Mouse (Mus musculus) stomach, embryonic 14.5 days (tissue): ENCODE measurements around the gene 5031439G07Rik. TPM values are rescaled to one million over a fixed set of nuclear protein-coding genes. Genes with fewer than 3 reads are reported as not detected.

Experiments
- ATAC-seq: fragments of 200-750 bp; cut with Nextera tagmentation; 2 replicates; pipeline ENCODE4 v1.8.0; 2017; ENCODE audit warnings: low read depth, moderate TSS enrichment; ENCODE audit not compliant: insufficient number of reproducible peaks, insufficient read depth, low FRiP score
- H3K27ac ChIP-seq: fragments of 300-500 bp; sonication (generic); 2 replicates; pipeline ENCODE4 v1.5.1; 2014; ENCODE audit warnings: mild to moderate bottlenecking, low read length, moderate library complexity, mixed read lengths
- H3K27me3 ChIP-seq: fragments of 300-500 bp; sonication (generic); 2 replicates; pipeline ENCODE4 v1.6.1; 2014; ENCODE audit warnings: low read length, control low read depth, mixed read lengths; ENCODE audit not compliant: control insufficient read depth, insufficient read depth
- H3K36me3 ChIP-seq: fragments of 300-500 bp; sonication (generic); 2 replicates; pipeline ENCODE4 v1.6.1; 2014; ENCODE audit warnings: mild to moderate bottlenecking, control low read depth, low read length, moderate library complexity, mixed read lengths; ENCODE audit not compliant: control insufficient read depth, insufficient read depth
- H3K4me1 ChIP-seq: fragments of 300-500 bp; sonication (generic); 2 replicates; pipeline ENCODE4 v1.6.1; 2014; ENCODE audit warnings: low read length, control low read depth, mixed read lengths; ENCODE audit not compliant: control insufficient read depth, insufficient read depth
- H3K4me2 ChIP-seq: fragments of 300-500 bp; sonication (generic); replicated peaks from 2 replicates; pipeline ENCODE4 v1.6.1; 2014; ENCODE audit warnings: low read depth, low read length, control low read depth
- H3K4me3 ChIP-seq: fragments of 300-500 bp; sonication (generic); 2 replicates; pipeline ENCODE4 v1.5.1; 2014; ENCODE audit warnings: low read depth, low read length, control low read depth
- H3K9ac ChIP-seq: fragments of 300-500 bp; sonication (generic); replicated peaks from 2 replicates; pipeline ENCODE4 v1.6.1; 2014; ENCODE audit warnings: low read depth, mild to moderate bottlenecking, control low read depth, low read length, moderate library complexity, mixed read lengths
- H3K9me3 ChIP-seq: fragments of 300-500 bp; sonication (generic); 2 replicates; pipeline ENCODE4 v1.6.1; 2016; ENCODE audit warnings: low read depth, low read length, control low read depth; ENCODE audit not compliant: control insufficient read depth
- WGBS: fragments of 180-500 bp; shearing (Covaris S2); extraction: QIAGEN DNeasy Blood & Tissue Kit; methylation state at CpG from one replicate; pipeline ENCODE4 v1.1.7; 2014; 5-methylcytosine and 5-hydroxymethylcytosine counted together
- polyA plus RNA-seq: library from polyadenylated mRNA; unstranded; fragments of >200 nt; fragmentation: Nextera tagmentation; extraction: Ambion mirVana; gene quantifications from 2 replicates; pipeline ENCODE4 v1.2.1, GENCODE M21; 2014

The 5031439G07Rik gene
- polyA plus RNA-seq, 1 experiment from 2014 or later = 8.8 TPM

DNA sequence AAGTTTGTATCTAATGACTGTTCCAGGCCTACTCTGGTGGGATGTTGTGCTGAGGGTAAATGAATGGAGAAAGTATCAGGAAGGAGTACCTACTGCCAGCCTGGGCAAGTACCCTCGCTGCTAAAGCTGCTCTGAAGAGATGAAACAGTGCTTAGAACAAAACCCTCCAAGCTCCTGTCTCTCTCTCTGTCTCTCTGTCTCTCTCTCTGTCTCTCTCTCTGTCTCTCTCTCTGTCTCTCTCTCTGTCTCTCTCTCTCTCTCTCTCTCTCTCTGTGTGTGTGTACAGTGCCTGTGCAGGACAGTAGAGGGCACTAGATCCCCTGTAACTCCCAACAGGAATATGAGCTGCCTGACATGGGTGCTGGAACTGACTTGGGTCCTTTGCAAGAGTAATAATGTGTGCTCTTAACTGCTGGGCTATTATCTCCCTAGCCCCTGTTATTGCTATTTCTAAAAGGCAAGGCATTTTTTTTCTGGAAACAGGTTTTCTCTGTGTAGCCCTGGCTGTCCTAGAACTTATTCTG is 62.8 kb downstream of the 5031439G07Rik start:
- Histone ChIP-seq H3K27ac (no peak overlapping the region), H3K36me3 (peaks cover 32% of the 10 kb centered on the region), H3K4me1 (peaks cover 15% of the 10 kb centered on the region; the same call in 1 of the 2 replicates), H3K9me3 (no peaks in the 10 kb centered on the region), H3K27me3 (no peaks in the 10 kb centered on the region), H3K4me2 (peak overlapping the region; percentile 85; the same call in 1 of the 2 replicates), H3K4me3 (no peak overlapping the region), H3K9ac (no peak overlapping the region)
- no peak for ATAC-seq
- 65% methylated on average over 1 of the region's 1 CpGs for WGBS

DNA sequence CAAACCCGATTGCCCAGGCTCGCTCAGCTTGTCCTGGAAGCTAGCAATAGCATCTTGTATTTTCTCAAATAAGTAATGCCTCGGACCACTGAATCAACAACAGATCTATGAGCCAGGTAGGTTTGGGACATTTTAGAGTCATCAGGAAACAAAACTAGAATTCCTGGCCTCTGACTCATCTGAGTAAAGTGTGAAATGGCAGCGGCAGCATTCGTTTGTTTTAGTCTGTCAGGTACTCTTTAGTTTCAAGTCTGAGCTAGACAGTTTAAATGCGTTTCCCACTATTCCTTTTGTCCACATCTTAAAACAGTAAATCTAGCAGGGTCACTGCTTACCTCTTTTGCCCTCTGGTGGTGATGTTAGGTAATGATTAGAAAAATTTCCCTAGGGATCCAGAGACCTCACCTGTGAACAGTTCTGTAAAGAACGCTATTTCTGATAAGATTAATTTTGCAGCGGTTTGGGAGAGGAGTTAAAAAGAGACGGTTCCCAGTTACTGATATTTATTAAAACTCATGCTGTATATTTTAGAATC is 63.5 kb downstream of the 5031439G07Rik start:
- Histone ChIP-seq H3K4me2 (peak overlapping the region; percentile 85), H3K9ac (peak overlapping the region; percentile 96), H3K9me3 (no peaks in the 10 kb centered on the region), H3K27me3 (no peaks in the 10 kb centered on the region), H3K27ac (peak overlapping the region; percentile 21; the same call in 1 of the 2 replicates), H3K36me3 (peaks cover 24% of the 10 kb centered on the region), H3K4me3 (peak overlapping the region; percentile 98), H3K4me1 (peaks cover 15% of the 10 kb centered on the region; the same call in 1 of the 2 replicates)
- 9% methylated on average over 9 of the region's 9 CpGs for WGBS
- ATAC-seq = no peak

DNA sequence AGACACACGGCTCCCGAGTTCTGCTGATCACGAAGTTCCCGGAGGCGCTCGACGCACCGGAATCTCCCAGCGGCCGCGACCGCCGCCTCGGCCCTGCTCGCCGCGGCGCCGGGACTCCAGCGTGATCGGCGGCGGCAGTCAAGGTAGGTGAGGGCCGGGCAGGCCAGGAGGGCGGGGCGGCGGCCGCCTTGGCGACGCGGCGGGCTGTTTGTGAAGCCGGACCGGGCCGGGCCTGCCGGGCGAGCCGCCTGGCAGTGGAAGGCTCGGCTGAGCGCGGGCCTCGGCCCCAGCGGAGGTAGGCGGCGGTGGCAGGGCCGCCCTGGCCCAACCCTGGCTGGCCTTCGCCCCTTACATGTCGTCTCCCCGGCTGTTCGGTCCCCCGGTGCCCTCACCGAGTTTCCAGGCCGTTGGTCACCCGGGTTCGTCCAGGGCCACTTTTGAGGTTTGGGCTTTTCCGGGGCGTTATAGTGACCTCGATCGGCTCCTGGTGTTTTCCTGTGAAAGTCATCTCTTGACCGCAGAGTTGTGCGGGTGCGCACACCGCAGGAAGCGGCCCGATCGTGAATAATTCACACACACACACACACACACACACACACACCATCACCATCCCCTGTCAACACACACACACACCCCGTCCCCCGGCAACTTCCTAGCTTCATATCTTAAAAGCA is 64.7 kb downstream of the 5031439G07Rik start:
- Histone ChIP-seq H3K4me1 (peaks cover 15% of the 10 kb centered on the region; the same call in 1 of the 2 replicates), H3K27me3 (no peaks in the 10 kb centered on the region), H3K36me3 (peaks cover 12% of the 10 kb centered on the region), H3K27ac (peak overlapping the region; percentile 98), H3K9ac (peak overlapping the region; percentile 96), H3K9me3 (no peaks in the 10 kb centered on the region), H3K4me3 (peak overlapping the region; percentile 98), H3K4me2 (peak overlapping the region; percentile 85)
- ATAC-seq = peak; percentile 77
- WGBS = under 1% methylated on average over 60 of the region's 68 CpGs

DNA sequence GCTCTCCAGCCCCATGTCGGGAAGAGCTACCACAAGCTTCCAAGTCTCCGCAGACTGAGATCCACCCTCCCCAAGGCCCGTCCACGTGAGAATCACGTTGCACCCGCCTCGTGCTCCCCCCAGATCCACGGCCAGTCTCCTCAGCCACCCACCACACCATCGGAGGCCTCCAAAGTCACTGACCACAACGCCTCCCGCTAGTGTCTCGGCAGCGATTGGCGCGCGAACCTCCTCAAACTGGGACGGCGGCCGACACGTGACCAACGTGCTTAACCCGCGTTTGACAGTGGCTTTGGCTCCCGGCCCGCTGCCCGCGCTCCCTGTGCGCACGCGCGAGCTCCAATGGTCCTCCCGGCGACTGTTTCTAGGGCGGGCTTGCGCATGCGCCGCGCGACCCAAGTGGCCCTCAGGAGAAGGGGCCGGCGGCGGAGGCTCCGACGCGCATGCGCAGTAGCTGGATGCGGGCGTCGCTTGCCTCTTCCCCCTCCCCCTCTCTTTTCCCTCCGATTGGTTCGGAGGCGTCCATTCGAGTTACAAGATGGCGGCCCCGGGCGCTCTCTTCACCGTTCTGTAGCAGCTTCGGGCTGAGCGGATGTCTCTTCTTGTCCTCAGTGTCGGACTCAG is 65.4 kb downstream of the 5031439G07Rik start, which contains the start of gene Nup50:
Gene Nup50 (plus strand): TSS at position 528 of the 624 bp plus-strand sequence.
- Histone ChIP-seq H3K4me2 (peak within 1 kb of the TSS; percentile 85), H3K4me3 (peak within 1 kb of the TSS; percentile 98), H3K4me1 (peaks cover 15% of the 10 kb centered on the region; the same call in 1 of the 2 replicates), H3K9ac (peak within 1 kb of the TSS; percentile 96), H3K9me3 (no peaks in the 10 kb centered on the region), H3K27ac (peak within 1 kb of the TSS; percentile 98), H3K36me3 (peaks cover 9% of the 10 kb centered on the region), H3K27me3 (no peaks in the 10 kb centered on the region)
- peak; percentile 90 for ATAC-seq
- under 1% methylated on average over 60 of the region's 60 CpGs for WGBS

DNA sequence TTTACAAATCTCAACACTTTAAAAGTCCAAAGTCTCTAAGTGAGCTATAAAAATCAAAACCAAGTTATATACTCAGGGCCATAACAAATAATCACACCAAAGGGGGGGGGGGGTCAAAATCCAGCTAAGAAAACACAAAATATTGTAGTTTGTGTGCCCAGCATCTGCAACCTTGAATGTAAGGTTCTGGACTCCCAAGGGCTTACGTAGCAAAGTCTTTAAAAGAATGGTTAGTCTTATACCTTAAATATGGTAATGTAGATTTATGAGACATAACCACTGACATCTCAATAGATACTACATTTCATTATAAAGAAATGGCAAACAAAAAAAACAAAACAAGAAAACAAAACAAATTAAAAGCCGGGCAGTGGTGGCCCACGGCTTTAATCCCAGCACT is 68.4 kb downstream of the 5031439G07Rik start, which contains the start of gene Gm29666:
Gene Gm29666 (minus strand): TSS at position 101 of the 400 bp plus-strand sequence.
- Histone ChIP-seq H3K27me3 (no peaks in the 10 kb centered on the region), H3K4me2 (no peak within 1 kb of the TSS), H3K36me3 (no peaks in the 10 kb centered on the region), H3K9me3 (no peaks in the 10 kb centered on the region), H3K4me3 (no peak within 1 kb of the TSS), H3K27ac (no peak within 1 kb of the TSS), H3K9ac (no peak within 1 kb of the TSS), H3K4me1 (peaks cover 12% of the 10 kb centered on the region; the same call in 1 of the 2 replicates)
- 93% methylated on average over 3 of the region's 3 CpGs for WGBS
- ATAC-seq = no peak

DNA sequence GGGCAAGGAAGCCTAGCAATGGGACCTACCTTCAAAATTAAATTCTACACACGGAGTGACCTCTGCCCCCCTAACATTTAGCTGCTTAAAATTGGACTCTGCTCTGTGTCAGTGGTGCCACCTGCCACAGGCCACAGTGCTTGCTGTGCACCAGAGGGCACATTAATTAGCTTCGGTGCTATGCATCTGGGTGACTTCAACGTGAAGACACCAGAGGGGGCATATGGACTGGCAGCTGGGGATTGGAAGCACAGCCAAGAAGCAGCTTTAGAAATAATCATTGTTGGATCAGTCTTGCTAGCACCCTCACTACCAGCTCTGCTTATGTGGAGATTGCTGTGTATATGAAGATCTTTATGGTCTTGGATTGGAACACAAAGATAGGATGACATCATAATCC is 75.2 kb downstream of the 5031439G07Rik start:
- H3K4me3 ChIP-seq = no peak overlapping the region
- no peak for ATAC-seq
- no peaks in the 10 kb centered on the region for H3K27me3 ChIP-seq
- no peaks in the 10 kb centered on the region for H3K4me1 ChIP-seq
- no peak overlapping the region for H3K27ac ChIP-seq
- WGBS = 82% methylated on average over 3 of the region's 3 CpGs
- no peaks in the 10 kb centered on the region for H3K36me3 ChIP-seq
- H3K9me3 ChIP-seq = no peaks in the 10 kb centered on the region; the same call in 1 of the 2 replicates
- H3K4me2 ChIP-seq = no peak overlapping the region
- no peak overlapping the region for H3K9ac ChIP-seq

DNA sequence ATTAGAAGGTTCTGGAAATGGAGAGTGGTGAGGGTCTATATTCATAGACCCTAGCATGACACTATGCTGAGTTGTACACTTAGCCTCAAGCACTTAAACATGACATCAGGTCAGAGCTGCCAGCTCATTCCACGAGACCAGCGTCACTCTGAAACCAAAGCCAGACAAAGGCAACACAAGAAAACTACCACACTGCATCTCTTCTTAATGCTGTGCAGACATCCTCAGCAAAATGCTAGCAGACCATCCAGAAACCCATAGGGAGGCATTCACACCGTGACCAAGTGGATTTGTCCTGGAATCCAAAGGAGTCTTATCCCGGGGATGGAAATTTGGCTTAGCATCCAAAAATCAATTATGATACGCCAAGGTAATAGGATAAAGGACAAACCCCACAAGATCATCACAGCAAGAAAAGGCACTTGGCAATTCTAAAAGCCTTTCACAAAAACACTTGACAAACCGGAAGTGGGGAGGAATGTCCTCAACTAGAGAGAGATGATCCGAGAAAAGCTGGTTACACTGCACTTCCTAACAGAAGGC is 84.4 kb downstream of the 5031439G07Rik start:
- Histone ChIP-seq H3K9ac (no peak overlapping the region), H3K4me2 (no peak overlapping the region), H3K4me3 (no peak overlapping the region), H3K4me1 (no peaks in the 10 kb centered on the region), H3K27ac (no peak overlapping the region), H3K36me3 (no peaks in the 10 kb centered on the region), H3K9me3 (no peaks in the 10 kb centered on the region), H3K27me3 (no peaks in the 10 kb centered on the region)
- 72% methylated on average over 7 of the region's 7 CpGs for WGBS
- ATAC-seq = no peak

DNA sequence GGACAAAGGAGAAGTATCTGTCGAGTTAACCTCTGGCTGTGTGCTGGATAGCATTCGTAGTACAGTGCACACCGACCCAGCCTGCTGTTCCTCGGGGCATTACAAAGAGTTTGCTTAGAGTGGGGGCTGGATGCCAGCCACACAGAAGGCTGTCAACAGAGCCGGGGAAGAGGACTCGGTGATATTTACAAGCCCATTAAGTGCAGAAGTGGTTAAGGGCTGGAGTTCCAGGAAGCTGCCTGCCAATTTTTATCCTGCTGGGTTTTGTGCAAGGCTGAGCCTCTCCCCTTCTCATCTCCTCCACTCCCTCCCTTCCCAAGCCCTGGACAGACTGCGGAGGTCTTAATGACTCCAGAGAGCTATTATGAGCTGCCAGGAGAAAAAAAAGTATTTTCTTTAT is 90.3 kb downstream of the 5031439G07Rik start:
- 38% methylated on average over 7 of the region's 7 CpGs for WGBS
- no peak overlapping the region for H3K4me3 ChIP-seq
- H3K27ac ChIP-seq = no peak overlapping the region
- H3K4me2 ChIP-seq = no peak overlapping the region
- H3K4me1 ChIP-seq = no peaks in the 10 kb centered on the region
- no peak overlapping the region for H3K9ac ChIP-seq
- no peaks in the 10 kb centered on the region for H3K36me3 ChIP-seq
- no peak for ATAC-seq
- no peaks in the 10 kb centered on the region for H3K27me3 ChIP-seq
- H3K9me3 ChIP-seq = no peaks in the 10 kb centered on the region
